Mouse (Mus musculus) liver, embryonic 14.5 days (tissue): ENCODE measurements around the gene Ttc16. TPM values are rescaled to one million over a fixed set of nuclear protein-coding genes. Genes with fewer than 3 reads are reported as not detected.

Source experiments
- ATAC-seq: fragments of 200-750 bp; cut with Nextera tagmentation; 2 replicates; pipeline ENCODE4 v1.8.0; 2017; ENCODE audit warnings: moderate number of reproducible peaks, mild to moderate bottlenecking, moderate library complexity; ENCODE audit not compliant: insufficient read depth
- DNase-seq, 3 experiments: peaks; one replicate each; pipeline ENCODE4 v3.0.0-alpha.2; 2012 to 2013; ENCODE audit warnings: low read depth in 3 of 3, low spot score in 3 of 3
- H3K27ac ChIP-seq: fragments of 300-500 bp; sonication (generic); 2 replicates; pipeline ENCODE4 v1.5.1; 2014; ENCODE audit warnings: moderate library complexity, mild to moderate bottlenecking, control low read depth, inconsistent platforms
- H3K27me3 ChIP-seq: fragments of 300-500 bp; sonication (generic); 2 replicates; pipeline ENCODE4 v1.6.1; 2014; ENCODE audit warnings: mild to moderate bottlenecking, low read length, moderate library complexity; ENCODE audit not compliant: control insufficient read depth, insufficient read depth
- H3K36me3 ChIP-seq: fragments of 300-500 bp; sonication (generic); replicated peaks from 2 replicates; pipeline ENCODE4 v1.6.1; 2014; ENCODE audit warnings: low read depth; ENCODE audit not compliant: control insufficient read depth, insufficient read depth
- H3K4me1 ChIP-seq, 2 experiments: fragments of 200-500 bp in 1 of 2; fragments of 300-500 bp in 1 of 2; sonication (generic) in 1 of 2; replicated peaks; 2 replicates each; pipeline ENCODE4 v1.6.1; 2012 to 2014; ENCODE audit warnings: antibody characterized with exemption in 1 of 2, inconsistent platforms in 1 of 2, low read length in 1 of 2; ENCODE audit not compliant: control insufficient read depth in 2 of 2, insufficient read depth in 2 of 2
- H3K4me2 ChIP-seq: fragments of 300-500 bp; sonication (generic); 2 replicates; pipeline ENCODE4 v1.6.1; 2014; ENCODE audit warnings: low read depth, mild to moderate bottlenecking, control low read depth, moderate library complexity
- H3K4me3 ChIP-seq, 2 experiments: fragments of 200-500 bp in 1 of 2; fragments of 300-500 bp in 1 of 2; sonication (generic) in 1 of 2; 2 replicates each; pipeline ENCODE4 v1.5.1; 2012 to 2014; ENCODE audit warnings: low read depth in 2 of 2, low read length in 2 of 2, mild to moderate bottlenecking in 2 of 2, control low read depth in 1 of 2, inconsistent platforms in 1 of 2, moderate library complexity in 1 of 2; ENCODE audit not compliant: insufficient read depth in 1 of 2
- H3K9ac ChIP-seq: fragments of 300-500 bp; sonication (generic); replicated peaks from 2 replicates; pipeline ENCODE4 v1.6.1; 2014; ENCODE audit warnings: mild to moderate bottlenecking, control low read depth, moderate library complexity
- H3K9me3 ChIP-seq: fragments of 300-500 bp; sonication (generic); 2 replicates; pipeline ENCODE4 v1.6.1; 2016; ENCODE audit warnings: low read length, mixed read lengths; ENCODE audit not compliant: control insufficient read depth
- CTCF ChIP-seq: IDR thresholded peaks from 2 replicates; pipeline ENCODE4 v1.5.1; 2016; ENCODE audit warnings: antibody characterized with exemption, low read depth, control low read depth
- EP300 ChIP-seq: IDR thresholded peaks from 2 replicates; pipeline ENCODE4 v1.6.1; 2016; ENCODE audit warnings: antibody characterized with exemption, low read depth
- WGBS: fragments of 180-500 bp; shearing (Covaris S2); extraction: QIAGEN DNeasy Blood & Tissue Kit; methylation state at CpG from one replicate; pipeline ENCODE4 v1.1.7; 2014; ENCODE audit not compliant: insufficient replicate concordance; 5-methylcytosine and 5-hydroxymethylcytosine counted together
- polyA plus RNA-seq, 2 experiments: library from polyadenylated mRNA; depleted of rRNA in 1 of 2; stranded (reverse) in 1 of 2; unstranded in 1 of 2; fragments of >200 nt; fragmentation: Nextera tagmentation in 1 of 2; extraction: Ambion mirVana in 1 of 2; gene quantifications; 2 replicates each; pipeline versions ENCODE4 v1.2.1 to v1.2.3; 2012 to 2014

Ttc16 gene
- polyA plus RNA-seq, 2 experiments: 0.09 to 0.22 TPM

GRCm38 (mm10) chr2:32749082-32749481 is 26.4 kb downstream of the Ttc16 start:
- no peak overlapping the region for H3K4me2 ChIP-seq
- DNase-seq (no peak), ATAC-seq (no peak)
- no peaks in the 10 kb centered on the region; a peak in 1 of 4 replicates for H3K4me1 ChIP-seq
- H3K4me3 ChIP-seq: no peak overlapping the region
- H3K9ac ChIP-seq: no peak overlapping the region
- 77% methylated on average over 16 of the region's 16 CpGs for WGBS
- H3K27ac ChIP-seq: no peak overlapping the region
- H3K27me3 ChIP-seq: no peaks in the 10 kb centered on the region
- H3K9me3 ChIP-seq: no peaks in the 10 kb centered on the region
- TF ChIP-seq EP300 (no peak), CTCF (no peak)
- no peaks in the 10 kb centered on the region for H3K36me3 ChIP-seq

GRCm38 (mm10) chr2:32744272-32744982 is 31.0 kb downstream of the Ttc16 start:
- Histone ChIP-seq H3K27me3 (peaks cover 5% of the 10 kb centered on the region; the same call in 1 of the 2 replicates), H3K36me3 (no peaks in the 10 kb centered on the region), H3K4me1 (no peaks in the 10 kb centered on the region), H3K9ac (no peak overlapping the region), H3K27ac (no peak overlapping the region), H3K9me3 (no peaks in the 10 kb centered on the region), H3K4me3 (no peak overlapping the region), H3K4me2 (no peak overlapping the region)
- no peak for TF ChIP-seq CTCF
- TF ChIP-seq EP300: no peak
- DNase-seq (no peak), ATAC-seq (no peak)
- 67% methylated on average over 15 of the region's 15 CpGs for WGBS

GRCm38 (mm10) chr2:32742173-32742531 is 33.3 kb downstream of the Ttc16 start:
- no peaks in the 10 kb centered on the region for H3K36me3 ChIP-seq
- no peak for DNase-seq
- H3K9ac ChIP-seq: no peak overlapping the region
- TF ChIP-seq CTCF (no peak), EP300 (no peak)
- no peaks in the 10 kb centered on the region for H3K4me1 ChIP-seq
- no peak overlapping the region for H3K4me3 ChIP-seq
- H3K4me2 ChIP-seq: no peak overlapping the region
- WGBS: 72% methylated on average over 18 of the region's 18 CpGs
- ATAC-seq: no peak
- H3K9me3 ChIP-seq: no peaks in the 10 kb centered on the region
- no peak overlapping the region for H3K27ac ChIP-seq
- peaks cover 5% of the 10 kb centered on the region; the same call in 1 of the 2 replicates for H3K27me3 ChIP-seq

GRCm38 (mm10) chr2:32741273-32742172 is 33.9 kb downstream of the Ttc16 start:
- 39% methylated on average over 58 of the region's 58 CpGs for WGBS
- peaks cover 5% of the 10 kb centered on the region; the same call in 1 of the 2 replicates for H3K27me3 ChIP-seq
- H3K4me2 ChIP-seq: peak overlapping the region; percentile 42
- H3K27ac ChIP-seq: no peak overlapping the region
- TF ChIP-seq EP300 (no peak), CTCF (no peak)
- DNase-seq: no peak
- no peak for ATAC-seq
- no peaks in the 10 kb centered on the region for H3K36me3 ChIP-seq
- H3K4me1 ChIP-seq: no peaks in the 10 kb centered on the region; a peak in 1 of 4 replicates
- H3K4me3 ChIP-seq: peak overlapping the region in 1 of 2 experiments; percentile 29; a peak in 2 of 4 replicates
- no peak overlapping the region for H3K9ac ChIP-seq
- H3K9me3 ChIP-seq: no peaks in the 10 kb centered on the region

- no peaks in the 10 kb centered on the region for H3K36me3 ChIP-seq
- no peak within 1 kb of the TSS for H3K27ac ChIP-seq
- H3K27me3 ChIP-seq: peaks cover 5% of the 10 kb centered on the region; the same call in 1 of the 2 replicates
- 30% methylated on average over 11 of the region's 11 CpGs for WGBS
- no peak within 1 kb of the TSS for H3K9ac ChIP-seq
- H3K4me1 ChIP-seq: no peaks in the 10 kb centered on the region; a peak in 1 of 4 replicates
- no peak for TF ChIP-seq CTCF
- TF ChIP-seq EP300: no peak
- DNase-seq: no peak
- H3K9me3 ChIP-seq: no peaks in the 10 kb centered on the region
- peak within 1 kb of the TSS; percentile 42 for H3K4me2 ChIP-seq
- no peak for ATAC-seq
- H3K4me3 ChIP-seq: peak within 1 kb of the TSS in 1 of 2 experiments; percentile 29; a peak in 2 of 4 replicates
Observed at GRCm38 (mm10) chr2:32740916-32741272, 34.5 kb downstream of the Ttc16 start, which contains the start of gene 6330409D20Rik. 6330409D20Rik (minus strand) TSS chr2:32741016.
